Mouse (Mus musculus): ENCODE data around the gene Rag2. TPM values are rescaled to one million over a fixed set of nuclear protein-coding genes. Genes with fewer than 3 reads are reported as not detected.

Gene Rag2
- not detected for total RNA-seq (2023)

GRCm38 (mm10) chr2:101624526-101624925 is at the start of gene Rag2:
Gene Rag2 (plus strand): TSS chr2:101624718.

GRCm38 (mm10) chr2:101649114-101649671 is 24.7 kb downstream of the Rag2 start, which contains the start of the genes Rag1 and B230118H07Rik:
Gene Rag1 (minus strand): TSS chr2:101649501.
Gene B230118H07Rik (minus strand): TSS chr2:101649532.

GRCm38 (mm10) chr2:101678236-101679021 is 53.9 kb downstream of the Rag2 start, which contains the start of gene Traf6:
Gene Traf6 (plus strand): TSS chr2:101678429.

Other genes with a start within 250 kb of the Rag2 start
- under 1 TPM; 0.52 to 0.83 TPM for gene Rag1, start 24.8 kb downstream of the Rag2 start, total RNA-seq (2023)
- gene B230118H07Rik, start 24.8 kb downstream of the Rag2 start, total RNA-seq (2023), result 1 to 10 TPM; 1.9 TPM
- gene Traf6, start 53.7 kb downstream of the Rag2 start, total RNA-seq (2023), result 10 to 100 TPM; 50.6 to 52.1 TPM

Data from B cell, adult 67 days (primary cell).